Mouse (Mus musculus) G1E (cell line): Measurements from ENCODE around the gene Fam122b.

Experiments used
- CTCF ChIP-seq: IDR thresholded peaks from 2 replicates; pipeline ENCODE4 v1.5.1; 2012; ENCODE audit warnings: low read depth, low read length, inconsistent platforms, mixed read lengths
- GATA1 ChIP-seq: IDR thresholded peaks from 2 replicates; pipeline ENCODE4 v1.6.1; 2012; ENCODE audit warnings: borderline replicate concordance, low read length, inconsistent platforms, mixed read lengths
- GATA2 ChIP-seq: IDR thresholded peaks from 2 replicates; pipeline ENCODE4 v1.6.1; 2012; ENCODE audit warnings: low read depth, low read length, inconsistent platforms, borderline replicate concordance
- TAL1 ChIP-seq: conservative IDR thresholded peaks from 2 replicates; pipeline ENCODE4 v1.6.1; 2012; ENCODE audit warnings: low read depth, low read length, inconsistent platforms, mixed read lengths

DNA sequence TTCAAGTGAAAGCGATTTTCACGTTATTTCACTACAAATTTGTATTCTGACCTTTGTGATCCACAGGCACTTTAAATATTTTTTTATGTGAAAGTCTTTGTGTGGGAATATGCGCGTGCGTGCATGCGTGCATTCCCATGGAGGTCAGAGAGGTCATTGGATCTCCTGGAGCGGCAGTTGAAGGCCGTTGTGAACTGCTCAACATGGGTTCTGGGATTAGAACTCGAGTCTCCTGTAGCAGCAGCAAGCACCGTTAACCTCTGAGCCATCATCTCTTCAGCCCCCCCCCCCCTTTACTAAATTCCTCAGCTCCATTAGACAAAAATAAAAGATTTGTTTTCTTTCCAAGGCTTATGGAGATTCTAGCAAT lies 443 bp upstream of the Fam122b start:
- TF ChIP-seq GATA1 (no peak), CTCF (no peak), TAL1 (no peak), GATA2 (no peak)
